Mouse (Mus musculus): ENCODE results near the gene D17Wsu92e. TPM values are rescaled to one million over a fixed set of nuclear protein-coding genes. Genes with fewer than 3 reads are reported as not detected.

Gene D17Wsu92e
- polyA plus RNA-seq, 1 experiment from 2014 or later: 17.6 TPM

DNA sequence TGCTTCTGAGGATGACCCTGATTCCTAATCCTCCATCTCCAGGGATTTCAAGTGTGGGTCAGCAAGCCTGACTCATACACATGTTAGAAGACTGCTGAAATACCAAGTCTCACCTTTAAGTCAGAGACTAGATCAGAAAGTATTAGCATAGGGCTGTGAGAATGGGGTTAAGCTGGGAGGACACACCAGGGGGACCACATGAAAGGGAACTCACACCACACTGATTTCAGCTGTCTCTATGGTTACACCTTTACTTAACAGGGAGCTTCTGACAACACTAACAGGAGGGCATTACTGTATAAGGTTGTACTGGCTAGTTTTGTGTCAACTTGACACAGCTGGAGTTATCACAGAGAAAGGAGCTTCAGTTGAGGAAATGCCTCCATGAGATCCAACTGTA, 5.8 kb downstream of the D17Wsu92e start:
- H3K4me3 ChIP-seq: no peak overlapping the region
- no peaks in the 10 kb centered on the region for H3K9me3 ChIP-seq (replicated peaks)
- peaks cover 9% of the 10 kb centered on the region; the same call in 1 of the 2 replicates for H3K36me3 ChIP-seq
- peaks cover 18% of the 10 kb centered on the region for H3K4me1 ChIP-seq
- no peak overlapping the region for H3K27ac ChIP-seq
- DNase-seq (ENCODE audit: low spot score): no peak
- H3K27me3 ChIP-seq (ENCODE audit: low read depth, poor library complexity, severe bottlenecking): no peaks in the 10 kb centered on the region

DNA sequence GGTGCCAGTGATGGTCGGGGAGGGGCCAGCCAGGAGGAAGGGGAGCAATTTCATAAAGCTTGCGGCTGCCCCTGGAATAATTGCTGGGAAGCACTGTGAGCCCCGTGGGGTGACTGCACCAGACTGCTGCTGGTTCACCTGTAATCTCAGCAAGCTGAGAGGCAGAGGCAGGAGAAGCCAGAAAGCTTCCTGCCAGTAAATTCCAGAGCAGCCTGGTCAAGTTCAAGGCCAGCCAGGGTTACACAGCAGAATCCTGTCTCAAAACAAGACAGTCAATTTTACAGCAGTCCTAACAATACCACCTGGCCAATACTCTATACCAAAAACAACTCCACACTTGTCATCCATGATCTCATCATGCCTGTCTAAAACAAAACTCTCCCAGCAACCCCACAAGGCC, 8.5 kb downstream of the D17Wsu92e start:
- WGBS: 79% methylated on average over 3 of the region's 3 CpGs
- Histone ChIP-seq H3K36me3 (peaks cover 8% of the 10 kb centered on the region), H3K27ac (no peak overlapping the region), H3K4me3 (no peak overlapping the region), H3K9me3 (replicated peaks) (no peaks in the 10 kb centered on the region), H3K27me3 (ENCODE audit: low read depth, poor library complexity, severe bottlenecking) (no peaks in the 10 kb centered on the region), H3K4me1 (peaks cover 7% of the 10 kb centered on the region; the same call in 1 of the 2 replicates)
- DNase-seq (ENCODE audit: low spot score): no peak

DNA sequence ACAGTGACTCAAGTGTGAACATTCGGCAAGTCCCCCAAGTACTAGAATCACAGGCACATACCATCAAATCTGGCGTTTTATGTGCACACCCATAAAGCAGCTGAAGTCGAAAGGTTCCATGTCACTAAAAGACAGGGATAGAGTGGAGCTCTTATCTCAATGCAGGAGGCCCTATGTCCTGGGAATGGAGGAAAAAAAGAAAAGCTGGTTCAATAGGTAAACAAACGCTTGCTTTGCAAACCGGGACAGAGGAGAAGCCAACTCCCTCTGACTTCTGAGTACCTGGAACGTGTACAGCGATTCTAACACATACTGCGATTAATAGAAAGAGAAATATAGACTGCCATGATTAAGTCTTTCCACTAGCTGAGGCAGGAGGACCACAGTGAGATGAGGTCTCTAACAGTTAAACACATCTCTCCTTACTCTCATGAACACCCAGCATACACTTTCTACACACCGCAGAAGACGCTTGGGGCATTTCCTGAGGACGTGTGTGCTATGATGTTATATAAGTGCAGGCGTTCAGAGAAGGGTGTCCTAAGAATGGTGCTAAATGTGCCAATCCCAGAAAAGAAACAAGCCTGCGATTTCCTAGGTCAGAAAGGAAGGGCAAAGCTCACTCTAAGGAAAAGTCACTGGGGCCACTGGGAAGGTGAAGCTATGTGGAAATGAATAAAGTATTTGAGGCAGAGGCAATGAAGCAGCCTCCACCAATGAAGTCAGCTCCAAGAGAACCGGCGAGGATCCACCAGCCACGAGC, 9.7 kb downstream of the D17Wsu92e start:
- no peak for DNase-seq (ENCODE audit: low spot score)
- Histone ChIP-seq H3K4me3 (no peak overlapping the region), H3K36me3 (peaks cover 8% of the 10 kb centered on the region), H3K9me3 (replicated peaks) (no peaks in the 10 kb centered on the region), H3K4me1 (peaks cover 7% of the 10 kb centered on the region; the same call in 1 of the 2 replicates), H3K27ac (no peak overlapping the region), H3K27me3 (ENCODE audit: low read depth, poor library complexity, severe bottlenecking) (no peaks in the 10 kb centered on the region)
- WGBS: 92% methylated on average over 16 of the region's 16 CpGs

DNA sequence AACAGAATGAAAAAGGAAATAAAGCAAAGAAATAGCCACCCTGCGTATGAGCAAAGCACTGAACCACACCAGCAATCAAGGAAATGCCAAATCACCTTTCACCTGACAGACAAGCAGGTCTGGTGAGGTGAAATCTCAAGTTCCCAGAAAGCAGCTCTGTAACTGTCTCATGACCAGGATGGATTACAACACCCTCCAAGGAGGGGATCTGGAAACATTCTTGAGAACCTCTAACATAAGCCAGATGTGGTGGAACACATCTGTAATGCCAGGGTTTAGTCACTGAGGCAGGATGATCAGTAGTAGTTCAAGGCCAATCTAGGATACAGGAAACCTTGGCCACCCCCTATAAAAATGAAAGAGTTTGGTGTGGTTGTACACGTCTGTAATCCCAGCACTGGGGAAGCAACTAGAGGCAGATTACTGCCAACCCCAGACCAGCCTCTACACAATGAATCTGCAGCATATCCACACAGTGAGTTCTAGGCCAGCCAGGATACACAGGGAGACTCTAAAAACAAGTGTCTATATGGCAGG, 12.8 kb downstream of the D17Wsu92e start:
- no peak for DNase-seq (ENCODE audit: low spot score)
- H3K27me3 ChIP-seq (ENCODE audit: low read depth, poor library complexity, severe bottlenecking): no peaks in the 10 kb centered on the region
- peaks cover 12% of the 10 kb centered on the region; the same call in 1 of the 2 replicates for H3K4me1 ChIP-seq
- H3K4me3 ChIP-seq: no peak overlapping the region
- no peaks in the 10 kb centered on the region for H3K9me3 ChIP-seq (replicated peaks)
- H3K27ac ChIP-seq: no peak overlapping the region
- peaks cover 11% of the 10 kb centered on the region for H3K36me3 ChIP-seq
- WGBS: 48% methylated on average over 2 of the region's 2 CpGs

DNA sequence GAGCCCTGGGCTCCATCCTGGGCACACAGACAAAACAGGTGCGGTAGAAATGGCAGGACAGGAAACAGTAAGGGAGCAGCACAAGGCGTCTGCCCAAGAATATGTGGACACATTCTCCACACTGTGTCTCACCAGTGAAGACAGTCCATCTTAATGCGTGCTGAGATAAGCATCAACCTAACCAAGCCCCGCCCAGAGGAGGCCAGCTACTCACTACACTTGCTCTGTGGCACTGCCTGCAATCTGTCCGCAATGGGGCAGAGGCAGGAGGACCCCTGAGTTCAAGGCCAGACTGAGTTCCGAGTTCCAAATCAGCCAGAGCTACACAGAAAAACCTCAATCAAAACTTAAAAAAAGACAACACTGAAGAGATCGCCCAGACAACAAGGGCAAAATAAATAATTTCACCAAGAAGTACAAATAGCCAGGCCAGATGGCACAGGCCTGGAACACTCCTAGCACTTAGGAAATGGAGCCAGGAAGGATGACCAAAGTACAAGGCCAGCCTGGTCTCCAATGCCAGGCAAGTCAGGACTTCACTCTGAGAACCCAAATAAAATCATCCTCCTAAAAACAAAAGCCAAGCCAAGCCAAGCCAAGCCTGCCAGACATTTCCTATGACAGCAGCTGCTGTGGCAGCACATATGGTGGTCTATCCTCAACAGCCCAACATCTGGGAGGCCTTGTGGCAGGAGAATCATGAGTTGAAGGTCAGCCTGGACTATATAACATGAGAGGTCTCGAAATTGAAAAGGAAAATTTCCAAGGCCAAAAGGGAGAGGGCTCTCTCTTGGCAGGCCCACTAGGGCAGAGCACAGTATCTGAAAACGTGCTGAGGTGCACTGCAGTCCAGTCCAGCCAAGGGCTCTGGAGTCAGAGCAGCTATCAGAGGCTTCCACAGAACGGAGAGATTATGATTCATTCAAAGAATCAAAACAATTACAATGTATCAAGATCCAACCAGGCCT, 15.4 kb downstream of the D17Wsu92e start:
- Histone ChIP-seq H3K27me3 (ENCODE audit: low read depth, poor library complexity, severe bottlenecking) (no peaks in the 10 kb centered on the region), H3K27ac (no peak overlapping the region), H3K4me1 (peaks cover 25% of the 10 kb centered on the region), H3K4me3 (no peak overlapping the region), H3K36me3 (peaks cover 6% of the 10 kb centered on the region; the same call in 1 of the 2 replicates), H3K9me3 (replicated peaks) (no peaks in the 10 kb centered on the region)
- WGBS: 84% methylated on average over 10 of the region's 10 CpGs
- DNase-seq (ENCODE audit: low spot score): no peak

DNA sequence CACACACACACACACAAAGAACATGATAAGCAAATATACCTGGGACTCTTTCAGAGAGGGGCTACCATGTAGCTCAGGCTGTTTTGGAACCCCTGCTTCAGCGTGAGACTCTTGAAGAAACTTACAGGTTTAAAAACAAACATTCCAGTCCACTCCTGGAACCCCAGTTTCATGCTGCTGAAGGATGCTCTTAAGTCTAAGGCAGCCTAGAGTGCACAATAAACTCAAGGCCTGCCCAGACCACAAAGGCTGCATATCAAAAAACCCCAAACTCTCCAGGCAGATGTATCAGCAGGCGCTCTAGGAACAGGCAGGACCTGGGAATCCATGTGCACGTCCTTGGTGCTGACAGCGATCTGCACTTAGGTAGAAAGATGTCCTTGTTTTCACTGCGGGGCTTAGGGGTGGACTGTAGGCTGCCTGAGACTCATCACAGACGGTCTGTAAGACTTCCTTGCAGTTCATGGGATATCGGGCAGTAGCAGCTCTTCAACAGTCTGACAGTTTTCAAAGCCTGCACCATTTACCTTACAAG, 16.2 kb downstream of the D17Wsu92e start:
- DNase-seq (ENCODE audit: low spot score): no peak
- no peaks in the 10 kb centered on the region for H3K27me3 ChIP-seq (ENCODE audit: low read depth, poor library complexity, severe bottlenecking)
- no peaks in the 10 kb centered on the region for H3K9me3 ChIP-seq (replicated peaks)
- H3K27ac ChIP-seq: no peak overlapping the region
- H3K4me1 ChIP-seq: peaks cover 33% of the 10 kb centered on the region
- H3K4me3 ChIP-seq: no peak overlapping the region
- 91% methylated on average over 7 of the region's 7 CpGs for WGBS
- H3K36me3 ChIP-seq: peaks cover 6% of the 10 kb centered on the region; the same call in 1 of the 2 replicates

DNA sequence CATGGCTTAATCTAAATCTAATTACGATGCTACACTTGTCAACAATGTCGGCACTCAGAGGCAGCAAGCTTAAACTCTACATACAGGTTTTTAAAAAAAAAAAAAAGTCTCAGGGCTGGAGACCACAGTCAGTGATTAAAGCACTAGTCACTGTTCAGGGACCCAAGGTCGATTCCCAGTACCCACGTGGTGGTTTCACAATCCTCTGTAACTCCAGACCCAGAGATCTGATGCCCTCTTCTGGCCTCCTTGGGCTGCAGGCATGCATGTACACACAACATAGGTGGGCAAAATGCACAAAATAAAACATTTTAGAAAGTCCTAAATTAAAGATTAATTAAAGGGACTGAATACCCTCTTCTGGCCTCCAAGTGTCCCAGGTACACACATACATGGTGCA, 16.7 kb downstream of the D17Wsu92e start:
- no peaks in the 10 kb centered on the region for H3K9me3 ChIP-seq (replicated peaks)
- DNase-seq (ENCODE audit: low spot score): no peak
- no peak overlapping the region for H3K27ac ChIP-seq
- H3K27me3 ChIP-seq (ENCODE audit: low read depth, poor library complexity, severe bottlenecking): no peaks in the 10 kb centered on the region
- 82% methylated on average over 4 of the region's 4 CpGs for WGBS
- peaks cover 38% of the 10 kb centered on the region for H3K4me1 ChIP-seq
- peaks cover 6% of the 10 kb centered on the region; the same call in 1 of the 2 replicates for H3K36me3 ChIP-seq
- no peak overlapping the region for H3K4me3 ChIP-seq

DNA sequence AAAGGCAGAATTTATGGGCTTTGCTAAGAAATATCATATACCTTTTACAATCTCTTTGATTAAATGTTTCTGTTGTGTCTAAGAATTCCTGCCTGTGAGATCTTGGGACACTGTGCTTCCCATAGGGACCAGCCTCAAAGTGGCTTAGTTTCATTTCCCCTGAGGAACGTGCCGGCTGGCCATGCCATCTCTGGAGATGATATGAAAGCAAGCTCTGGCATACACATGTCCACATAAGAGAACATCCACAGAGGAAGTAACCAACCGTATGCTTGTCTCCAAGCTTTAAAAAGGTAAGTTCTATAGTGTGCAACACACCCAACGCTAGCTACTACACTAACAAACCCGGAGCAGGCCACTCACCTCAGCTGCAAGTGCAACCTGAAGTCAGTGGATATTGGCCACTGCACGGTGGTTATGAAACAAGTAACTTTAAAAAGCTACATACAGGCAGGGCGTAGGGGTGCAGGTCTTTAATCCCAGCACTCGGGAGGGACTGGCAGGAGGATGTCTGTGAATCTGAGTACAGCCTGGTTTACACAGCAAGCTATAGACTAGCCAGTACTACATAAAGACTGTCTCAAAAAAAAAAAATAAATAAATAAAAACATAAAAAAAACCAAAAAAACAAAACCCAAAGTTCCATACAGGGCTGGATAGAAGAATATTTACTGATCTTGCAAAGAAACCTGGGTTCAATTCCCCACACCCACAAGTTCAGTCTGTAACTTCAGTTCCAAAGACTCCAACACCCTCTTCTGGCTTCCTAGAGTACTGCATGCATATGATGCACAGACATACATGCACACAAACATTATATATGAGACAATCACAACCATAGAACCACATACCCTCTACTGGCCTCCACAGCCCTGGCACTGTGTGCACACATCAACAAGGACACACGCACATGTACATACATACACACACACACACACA, 19.5 kb downstream of the D17Wsu92e start:
- Histone ChIP-seq H3K9me3 (replicated peaks) (no peaks in the 10 kb centered on the region), H3K4me1 (peaks cover 56% of the 10 kb centered on the region), H3K27ac (peak overlapping the region; percentile 88), H3K4me3 (peak overlapping the region; percentile 20; the same call in 1 of the 2 replicates), H3K36me3 (peaks cover 3% of the 10 kb centered on the region; the same call in 1 of the 2 replicates), H3K27me3 (ENCODE audit: low read depth, poor library complexity, severe bottlenecking) (no peaks in the 10 kb centered on the region)
- no peak for DNase-seq (ENCODE audit: low spot score)
- 86% methylated on average over 9 of the region's 9 CpGs for WGBS

DNA sequence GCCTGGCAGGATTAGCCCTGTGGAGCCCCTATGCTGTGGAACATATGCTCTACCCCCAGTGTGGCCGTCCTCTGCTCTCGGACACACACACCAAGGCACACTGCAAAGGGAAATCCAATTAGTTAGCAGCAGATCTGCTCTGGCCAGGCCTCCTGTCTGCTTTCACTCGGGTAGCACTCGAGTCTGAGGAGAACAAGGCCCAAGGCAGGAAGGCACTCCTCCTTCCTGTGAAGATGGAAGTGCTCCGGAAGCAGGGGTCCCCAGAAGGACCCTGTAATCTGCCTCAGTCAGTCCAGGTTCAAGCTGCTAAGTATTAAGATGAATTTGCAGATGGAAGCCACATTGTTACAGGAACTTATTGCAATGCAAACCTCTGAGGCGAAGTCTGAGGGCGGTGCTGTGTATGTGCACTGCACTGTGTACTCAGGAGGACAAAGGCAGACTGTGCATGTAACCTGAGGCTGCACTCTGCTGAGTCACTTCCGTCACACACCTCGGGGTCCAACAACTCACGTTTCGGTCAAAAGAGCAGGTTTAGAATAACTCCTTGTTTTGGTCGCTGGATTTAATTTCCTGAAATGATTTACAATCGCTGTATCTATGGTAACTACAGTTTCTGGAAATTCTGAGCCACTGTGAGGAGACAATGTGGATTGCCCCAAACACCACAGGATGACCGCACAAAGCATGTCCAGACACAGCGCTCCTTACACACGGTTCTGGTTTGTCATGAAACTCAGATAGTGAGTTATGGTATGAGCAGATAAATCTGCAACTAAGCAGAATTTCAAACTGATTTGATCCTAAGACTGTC, 20.5 kb downstream of the D17Wsu92e start:
- Histone ChIP-seq H3K4me3 (peak overlapping the region; percentile 20), H3K4me1 (peaks cover 56% of the 10 kb centered on the region)
- WGBS: 29% methylated on average over 16 of the region's 16 CpGs

DNA sequence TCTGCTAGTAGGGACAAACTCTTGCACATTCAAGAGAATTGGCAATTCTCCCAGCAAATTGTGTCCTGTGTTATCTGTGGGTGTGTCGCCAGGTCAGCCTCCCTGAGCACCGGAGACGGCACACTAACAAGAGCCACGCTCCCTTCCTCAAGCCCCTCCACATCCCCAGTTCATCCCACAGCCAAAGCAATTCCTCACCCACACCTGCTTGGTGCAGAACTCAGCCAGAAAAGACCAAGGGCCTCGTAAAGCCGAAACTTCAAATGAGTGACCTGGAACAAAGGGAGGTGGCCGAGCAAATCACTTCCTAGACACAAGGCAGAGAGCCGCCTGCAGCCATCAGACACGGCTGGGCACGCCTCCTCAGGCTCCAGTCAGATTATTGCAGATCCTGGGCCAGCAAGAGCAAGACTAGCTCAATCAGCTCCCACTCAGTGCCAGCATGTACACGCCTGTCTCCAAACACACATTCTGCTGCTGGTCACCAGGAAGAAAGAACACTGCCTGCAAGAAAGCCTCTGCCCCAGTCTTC, 23.0 kb downstream of the D17Wsu92e start:
- H3K4me3 ChIP-seq: peak overlapping the region; percentile 17; the same call in 1 of the 2 replicates
- peak; percentile 59 for DNase-seq (ENCODE audit: low spot score)
- WGBS: 31% methylated on average over 11 of the region's 11 CpGs
- H3K9me3 ChIP-seq (replicated peaks): no peaks in the 10 kb centered on the region
- H3K4me1 ChIP-seq: peaks cover 51% of the 10 kb centered on the region
- no peaks in the 10 kb centered on the region for H3K27me3 ChIP-seq (ENCODE audit: low read depth, poor library complexity, severe bottlenecking)
- H3K36me3 ChIP-seq: peaks cover 14% of the 10 kb centered on the region
- H3K27ac ChIP-seq: peak overlapping the region; percentile 88

More for the DNA sequence above, 20.5 kb downstream of the D17Wsu92e start:
- peak; percentile 83 for DNase-seq (ENCODE audit: low spot score)
- H3K27ac ChIP-seq: peak overlapping the region; percentile 88
- no peaks in the 10 kb centered on the region for H3K27me3 ChIP-seq (ENCODE audit: low read depth, poor library complexity, severe bottlenecking)
- no peaks in the 10 kb centered on the region for H3K9me3 ChIP-seq (replicated peaks)
- peaks cover 3% of the 10 kb centered on the region; the same call in 1 of the 2 replicates for H3K36me3 ChIP-seq

DNA sequence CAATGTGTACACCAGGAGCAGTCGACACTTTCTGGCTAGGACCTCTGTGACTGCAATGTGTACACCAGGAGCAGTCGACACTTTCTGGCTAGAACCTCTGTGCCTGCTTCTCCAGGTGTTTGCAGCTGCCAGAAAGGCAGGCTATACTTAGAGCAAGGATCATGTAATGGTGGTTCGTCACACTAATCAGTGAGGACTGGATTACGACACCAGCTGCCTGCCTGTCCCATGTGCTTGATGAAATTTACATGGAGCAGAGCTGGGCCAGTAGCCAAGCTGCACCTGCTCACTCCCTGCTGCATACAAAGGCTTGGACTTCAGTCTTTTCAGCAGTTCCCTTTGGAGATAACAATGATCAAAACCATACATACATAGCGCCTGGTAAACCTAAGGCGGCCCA, 23.7 kb downstream of the D17Wsu92e start:
- Histone ChIP-seq H3K4me3 (no peak overlapping the region), H3K27ac (peak overlapping the region; percentile 88), H3K27me3 (ENCODE audit: low read depth, poor library complexity, severe bottlenecking) (no peaks in the 10 kb centered on the region), H3K36me3 (peaks cover 14% of the 10 kb centered on the region), H3K9me3 (replicated peaks) (no peaks in the 10 kb centered on the region), H3K4me1 (peaks cover 51% of the 10 kb centered on the region)
- 78% methylated on average over 6 of the region's 6 CpGs for WGBS
- peak; percentile 42 for DNase-seq (ENCODE audit: low spot score)
